Mouse (Mus musculus) liver, embryonic 15.5 days (tissue): Measurements from ENCODE around the gene Cit. TPM values are rescaled to one million over a fixed set of nuclear protein-coding genes. Genes with fewer than 3 reads are reported as not detected.

Source experiments
- ATAC-seq: fragments of 200-750 bp; cut with Nextera tagmentation; 2 replicates; pipeline ENCODE4 v1.8.0; 2017; ENCODE audit warnings: moderate number of reproducible peaks, mild to moderate bottlenecking, moderate library complexity; ENCODE audit not compliant: insufficient read depth
- H3K27ac ChIP-seq: fragments of 300-500 bp; sonication (generic); replicated peaks from 2 replicates; pipeline ENCODE4 v1.5.1; 2015; ENCODE audit warnings: mild to moderate bottlenecking, inconsistent platforms
- H3K27me3 ChIP-seq: fragments of 300-500 bp; sonication (generic); 2 replicates; pipeline ENCODE4 v1.6.1; 2015; ENCODE audit warnings: mild to moderate bottlenecking, inconsistent platforms
- H3K36me3 ChIP-seq: fragments of 300-500 bp; sonication (generic); replicated peaks from 2 replicates; pipeline ENCODE4 v1.6.1; 2015; ENCODE audit warnings: moderate library complexity, mild to moderate bottlenecking, inconsistent platforms
- H3K4me1 ChIP-seq: fragments of 300-500 bp; sonication (generic); replicated peaks from 2 replicates; pipeline ENCODE4 v1.6.1; 2015; ENCODE audit warnings: inconsistent platforms
- H3K4me2 ChIP-seq: fragments of 300-500 bp; sonication (generic); 2 replicates; pipeline ENCODE4 v1.6.1; 2015; ENCODE audit warnings: moderate library complexity, mild to moderate bottlenecking, inconsistent platforms
- H3K4me3 ChIP-seq: fragments of 300-500 bp; sonication (generic); replicated peaks from 2 replicates; pipeline ENCODE4 v1.5.1; 2015; ENCODE audit warnings: mild to moderate bottlenecking, inconsistent platforms
- H3K9ac ChIP-seq: fragments of 300-500 bp; sonication (generic); 2 replicates; pipeline ENCODE4 v1.6.1; 2015; ENCODE audit warnings: moderate library complexity, mild to moderate bottlenecking, inconsistent platforms
- H3K9me3 ChIP-seq: fragments of 300-500 bp; sonication (generic); replicated peaks from 2 replicates; pipeline ENCODE4 v1.6.1; 2016; ENCODE audit warnings: inconsistent platforms
- WGBS: fragments of 180-500 bp; shearing (Covaris S2); methylation state at CpG from one replicate; pipeline ENCODE4 v1.1.7; 2015; ENCODE audit warnings: mixed read lengths; ENCODE audit not compliant: insufficient replicate concordance; 5-methylcytosine and 5-hydroxymethylcytosine counted together
- polyA plus RNA-seq: library from polyadenylated mRNA; unstranded; fragments of >200 nt; fragmentation: Nextera tagmentation; extraction: Ambion mirVana; gene quantifications from 2 replicates; pipeline ENCODE4 v1.2.1, GENCODE M21; 2015

The Cit gene
- polyA plus RNA-seq, 1 experiment from 2014 or later, result 36.4 TPM

DNA sequence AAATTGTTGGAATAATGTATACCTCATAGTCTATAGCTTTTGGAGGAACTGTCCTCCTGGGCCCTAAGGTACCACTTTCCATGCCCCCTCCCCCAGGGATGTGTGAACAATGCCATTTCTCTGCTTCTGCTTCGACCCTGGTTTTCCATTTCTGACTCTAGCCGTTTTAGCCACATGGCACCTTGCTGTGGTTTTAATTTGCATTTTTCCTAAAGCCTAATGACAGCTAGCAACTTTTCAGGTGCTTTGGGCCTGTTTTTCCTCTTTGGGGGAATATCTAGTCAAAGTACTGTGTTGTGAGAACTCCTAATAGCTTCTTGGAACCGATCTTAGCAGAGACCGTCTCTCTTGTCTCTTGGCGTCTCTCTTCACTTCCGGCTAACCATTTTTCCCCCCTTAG is 139.3 kb downstream of the Cit start:
- Histone ChIP-seq H3K9me3 (no peaks in the 10 kb centered on the region), H3K4me2 (no peak overlapping the region), H3K9ac (no peak overlapping the region), H3K36me3 (peaks cover 99% of the 10 kb centered on the region), H3K4me3 (no peak overlapping the region), H3K27me3 (no peaks in the 10 kb centered on the region), H3K27ac (no peak overlapping the region), H3K4me1 (no peaks in the 10 kb centered on the region)
- no peak for ATAC-seq
- 90% methylated on average over 6 of the region's 6 CpGs for WGBS

DNA sequence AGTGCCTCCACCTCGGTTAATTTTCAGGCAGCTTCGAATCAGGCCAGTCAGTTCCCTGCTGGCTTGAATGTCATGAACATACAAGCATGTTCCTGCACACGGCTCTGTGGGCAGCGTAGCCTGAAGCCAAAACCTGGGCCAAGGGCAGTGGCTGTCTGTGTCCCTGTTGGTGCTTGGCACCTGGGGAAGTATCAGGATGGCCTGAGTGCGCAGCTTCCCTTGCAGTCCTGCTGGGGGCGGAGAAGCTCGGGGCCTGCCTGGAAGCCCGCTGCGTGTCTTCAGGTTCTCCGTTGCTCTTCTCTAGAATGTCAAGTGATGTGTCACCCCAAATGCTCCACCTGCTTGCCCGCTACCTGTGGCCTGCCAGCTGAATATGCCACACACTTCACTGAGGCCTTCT is 140.0 kb downstream of the Cit start:
- no peak for ATAC-seq
- H3K27ac ChIP-seq, result no peak overlapping the region
- peaks cover 99% of the 10 kb centered on the region for H3K36me3 ChIP-seq
- no peaks in the 10 kb centered on the region for H3K27me3 ChIP-seq
- H3K4me2 ChIP-seq, result no peak overlapping the region
- no peak overlapping the region for H3K9ac ChIP-seq
- 93% methylated on average over 11 of the region's 11 CpGs for WGBS
- H3K9me3 ChIP-seq, result no peaks in the 10 kb centered on the region
- H3K4me3 ChIP-seq, result no peak overlapping the region
- no peaks in the 10 kb centered on the region for H3K4me1 ChIP-seq

DNA sequence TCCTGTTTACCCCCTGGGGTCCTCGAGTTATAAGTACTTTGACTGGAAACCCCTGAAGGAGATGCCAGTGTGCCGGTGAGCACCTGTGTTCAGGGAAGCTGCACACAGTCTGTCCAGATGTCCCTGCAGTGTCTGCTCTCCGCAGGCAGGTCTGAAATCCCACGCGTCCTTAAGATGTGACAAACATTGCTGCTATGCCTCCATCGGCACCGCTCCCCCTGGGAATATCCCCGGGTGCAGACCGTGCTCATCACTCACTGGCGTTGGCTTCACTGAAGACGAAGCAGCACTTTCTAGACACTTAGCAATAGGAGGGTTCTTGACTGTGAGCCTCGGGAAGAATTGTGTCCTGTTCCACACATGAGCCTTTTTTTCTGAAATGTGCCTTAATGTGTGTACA is 142.2 kb downstream of the Cit start:
- Histone ChIP-seq H3K9ac (no peak overlapping the region), H3K4me1 (no peaks in the 10 kb centered on the region), H3K27ac (no peak overlapping the region), H3K4me2 (no peak overlapping the region), H3K4me3 (no peak overlapping the region), H3K27me3 (no peaks in the 10 kb centered on the region), H3K36me3 (peaks cover 100% of the 10 kb centered on the region), H3K9me3 (no peaks in the 10 kb centered on the region)
- WGBS, result 89% methylated on average over 12 of the region's 12 CpGs
- ATAC-seq, result no peak

DNA sequence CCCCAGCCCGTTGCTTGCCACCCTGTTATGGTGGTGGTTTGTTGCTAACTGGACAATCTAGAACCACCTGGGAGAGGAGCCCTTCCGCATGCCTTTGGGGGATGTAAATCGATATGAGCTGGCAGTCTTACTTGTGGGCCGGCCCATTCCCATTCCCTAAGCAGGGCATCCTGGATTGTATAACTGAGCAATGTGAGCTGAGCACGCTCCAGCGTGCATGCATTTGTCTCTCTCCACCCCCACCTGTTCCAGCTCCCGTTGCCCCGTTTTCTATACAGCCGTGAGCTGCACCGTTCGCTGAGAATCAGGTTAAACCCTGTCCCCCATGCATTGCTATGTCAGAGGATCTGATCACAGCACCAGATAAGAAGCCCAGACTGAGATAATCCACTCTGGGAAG is 146.6 kb downstream of the Cit start:
- no peak overlapping the region for H3K9ac ChIP-seq
- H3K9me3 ChIP-seq, result no peaks in the 10 kb centered on the region
- no peak for ATAC-seq
- 91% methylated on average over 11 of the region's 11 CpGs for WGBS
- no peaks in the 10 kb centered on the region for H3K4me1 ChIP-seq
- H3K27me3 ChIP-seq, result no peaks in the 10 kb centered on the region
- no peak overlapping the region for H3K4me2 ChIP-seq
- H3K4me3 ChIP-seq, result no peak overlapping the region
- H3K36me3 ChIP-seq, result peaks cover 100% of the 10 kb centered on the region
- H3K27ac ChIP-seq, result no peak overlapping the region

DNA sequence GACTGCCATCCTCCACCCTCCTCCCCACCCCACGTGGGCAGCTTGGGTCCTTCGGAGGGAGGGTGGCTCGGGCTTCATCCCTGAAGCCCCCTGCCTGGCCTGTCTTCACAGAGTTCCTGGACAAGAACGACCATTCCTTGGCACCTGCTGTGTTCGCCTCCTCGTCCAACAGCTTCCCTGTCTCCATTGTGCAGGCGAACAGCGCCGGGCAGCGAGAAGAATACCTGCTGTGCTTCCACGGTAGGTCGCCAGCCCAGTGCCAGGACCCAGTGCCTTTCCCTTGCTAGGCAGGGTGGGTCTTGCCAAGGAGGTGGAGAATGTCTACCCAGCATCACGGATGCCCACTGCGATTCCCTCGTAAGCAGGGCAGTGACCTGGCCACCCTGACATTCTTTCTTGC is 149.0 kb downstream of the Cit start:
- no peak overlapping the region for H3K4me2 ChIP-seq
- H3K4me3 ChIP-seq, result no peak overlapping the region
- 95% methylated on average over 15 of the region's 15 CpGs for WGBS
- no peaks in the 10 kb centered on the region for H3K9me3 ChIP-seq
- H3K4me1 ChIP-seq, result no peaks in the 10 kb centered on the region
- no peaks in the 10 kb centered on the region for H3K27me3 ChIP-seq
- no peak overlapping the region for H3K9ac ChIP-seq
- ATAC-seq, result no peak
- H3K36me3 ChIP-seq, result peaks cover 95% of the 10 kb centered on the region
- H3K27ac ChIP-seq, result no peak overlapping the region

DNA sequence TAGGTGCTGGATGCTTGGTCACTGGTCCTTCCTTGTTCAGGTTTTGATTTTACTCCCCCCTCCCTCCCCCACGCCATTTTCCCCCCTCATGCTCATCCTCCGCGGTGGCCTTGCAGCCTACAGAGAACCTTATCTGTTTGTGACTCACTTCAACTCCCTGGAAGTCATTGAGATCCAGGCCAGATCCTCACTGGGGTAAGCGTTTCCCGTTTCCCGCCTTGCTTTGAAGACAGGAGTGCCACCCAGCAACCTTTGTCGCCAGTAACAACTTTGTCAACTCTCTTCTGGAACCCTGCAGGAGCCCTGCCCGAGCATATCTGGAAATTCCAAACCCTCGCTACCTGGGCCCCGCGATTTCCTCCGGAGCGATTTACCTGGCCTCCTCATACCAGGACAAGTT is 152.3 kb downstream of the Cit start:
- Histone ChIP-seq H3K9ac (no peak overlapping the region), H3K27me3 (no peaks in the 10 kb centered on the region), H3K4me3 (no peak overlapping the region), H3K4me1 (no peaks in the 10 kb centered on the region), H3K27ac (no peak overlapping the region), H3K36me3 (peaks cover 94% of the 10 kb centered on the region), H3K4me2 (no peak overlapping the region), H3K9me3 (no peaks in the 10 kb centered on the region)
- ATAC-seq, result no peak
- WGBS, result 79% methylated on average over 13 of the region's 13 CpGs

DNA sequence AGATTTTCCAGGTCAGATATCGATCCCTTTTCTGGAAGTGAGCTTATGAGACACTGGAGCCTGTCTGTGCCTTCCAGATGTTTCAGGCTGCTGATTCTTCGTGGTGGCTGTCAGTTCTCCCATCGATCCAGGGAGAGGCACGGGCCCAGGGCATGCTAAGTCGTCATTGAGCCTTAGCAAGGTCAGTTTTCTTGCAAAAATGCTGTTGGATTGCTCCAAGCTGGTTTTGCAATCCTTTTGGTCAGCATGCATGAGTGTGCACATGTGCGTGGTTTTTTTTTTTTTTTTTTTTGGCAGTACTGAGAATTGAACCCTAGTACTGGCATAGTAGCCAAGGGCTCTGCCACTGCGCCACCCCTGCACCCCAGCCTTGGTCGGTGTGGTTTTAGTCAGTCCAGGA is 158.1 kb downstream of the Cit start:
- peaks cover 10% of the 10 kb centered on the region; the same call in 1 of the 2 replicates for H3K4me1 ChIP-seq
- peaks cover 93% of the 10 kb centered on the region for H3K36me3 ChIP-seq
- 81% methylated on average over 8 of the region's 8 CpGs for WGBS
- H3K9me3 ChIP-seq, result no peaks in the 10 kb centered on the region
- no peak overlapping the region for H3K4me3 ChIP-seq
- H3K4me2 ChIP-seq, result no peak overlapping the region
- no peak overlapping the region for H3K9ac ChIP-seq
- no peak for ATAC-seq
- H3K27me3 ChIP-seq, result no peaks in the 10 kb centered on the region
- H3K27ac ChIP-seq, result no peak overlapping the region

DNA sequence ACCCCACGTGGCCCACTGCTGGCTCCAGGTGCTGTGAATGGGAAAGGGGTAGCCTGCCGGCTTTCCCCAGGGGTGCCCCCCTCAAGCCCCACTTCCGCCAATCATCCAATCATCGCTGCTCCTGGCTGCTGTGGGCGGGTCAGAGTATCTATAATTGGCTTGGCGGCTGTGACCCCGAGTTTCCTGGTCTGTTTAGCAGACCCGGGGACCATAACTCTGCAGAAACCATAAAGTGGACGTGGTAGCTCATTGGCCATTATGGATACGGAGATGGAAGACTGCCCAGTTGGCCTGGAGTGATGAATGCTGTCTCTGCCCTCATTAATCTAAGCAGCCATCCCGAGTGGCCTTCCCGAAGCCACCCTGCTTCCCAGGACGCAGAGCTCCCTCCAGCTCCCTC is 158.7 kb downstream of the Cit start:
- no peak overlapping the region for H3K9ac ChIP-seq
- ATAC-seq, result no peak
- H3K27ac ChIP-seq, result no peak overlapping the region
- no peak overlapping the region for H3K4me3 ChIP-seq
- H3K4me2 ChIP-seq, result no peak overlapping the region
- 73% methylated on average over 13 of the region's 13 CpGs for WGBS
- no peaks in the 10 kb centered on the region for H3K27me3 ChIP-seq
- peaks cover 96% of the 10 kb centered on the region for H3K36me3 ChIP-seq
- H3K9me3 ChIP-seq, result no peaks in the 10 kb centered on the region
- peaks cover 10% of the 10 kb centered on the region; the same call in 1 of the 2 replicates for H3K4me1 ChIP-seq

DNA sequence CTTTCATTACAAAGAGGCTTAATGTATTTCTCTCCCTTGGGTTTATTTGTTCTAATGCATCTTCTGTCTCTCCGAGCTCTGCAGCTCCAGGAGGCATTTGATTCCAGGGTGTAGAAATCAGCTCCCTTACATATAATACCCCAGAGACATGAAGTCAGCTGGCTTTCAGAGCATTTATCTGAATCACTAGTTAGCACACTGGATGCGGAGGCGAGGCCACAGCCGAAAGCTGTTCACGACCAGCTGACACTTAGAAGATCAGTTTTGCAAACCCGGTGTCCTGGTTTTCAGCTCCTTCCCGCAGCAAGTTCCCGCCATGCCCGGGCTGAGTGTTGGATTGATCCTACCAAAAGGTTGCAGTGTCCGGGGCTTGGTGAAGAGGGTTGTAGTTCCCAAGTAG is 159.2 kb downstream of the Cit start:
- H3K9me3 ChIP-seq, result no peaks in the 10 kb centered on the region
- H3K4me3 ChIP-seq, result no peak overlapping the region
- no peaks in the 10 kb centered on the region for H3K27me3 ChIP-seq
- WGBS, result 90% methylated on average over 10 of the region's 10 CpGs
- no peak overlapping the region for H3K4me2 ChIP-seq
- no peak overlapping the region for H3K27ac ChIP-seq
- ATAC-seq, result no peak
- no peak overlapping the region for H3K9ac ChIP-seq
- H3K4me1 ChIP-seq, result peaks cover 15% of the 10 kb centered on the region
- H3K36me3 ChIP-seq, result peaks cover 96% of the 10 kb centered on the region

DNA sequence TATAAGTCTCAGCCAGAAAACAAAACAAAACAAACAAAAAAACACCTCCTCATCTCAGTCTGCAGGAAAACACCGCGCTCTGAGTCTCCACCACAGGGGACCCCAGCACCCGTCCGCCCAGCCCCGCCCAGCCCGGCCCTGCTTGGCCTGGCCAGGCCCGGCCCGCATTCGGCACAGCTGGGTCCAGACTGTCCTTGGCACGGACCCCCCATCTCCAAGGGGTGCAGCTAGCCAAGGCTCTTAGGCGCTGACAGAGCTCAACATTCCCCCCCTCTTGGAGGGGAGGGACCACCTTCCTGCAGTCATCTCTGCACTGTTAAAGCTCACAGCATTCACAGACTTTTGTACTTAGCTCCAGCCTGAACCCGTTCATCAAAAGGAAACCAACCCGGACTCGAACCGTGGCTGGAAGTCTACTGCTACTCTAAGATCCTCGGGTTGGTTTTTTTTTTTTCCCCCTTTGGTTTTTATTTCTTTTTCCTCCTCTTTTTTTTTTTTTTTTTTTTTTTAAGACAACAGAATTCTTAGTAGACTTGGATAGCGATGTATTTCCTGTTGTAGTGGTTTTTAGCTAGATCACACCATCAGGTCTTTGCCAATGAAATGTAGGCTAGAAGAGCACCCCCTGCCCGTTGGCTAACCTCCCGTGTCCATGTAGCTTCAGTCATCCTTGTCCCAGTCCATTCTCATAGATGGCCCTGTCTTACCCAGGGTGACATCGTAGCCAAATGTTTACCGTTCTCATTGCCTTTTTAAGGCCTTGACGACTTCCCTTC is 161.4 kb downstream of the Cit start:
- WGBS, result 83% methylated on average over 22 of the region's 22 CpGs
- no peak overlapping the region for H3K4me2 ChIP-seq
- H3K4me3 ChIP-seq, result no peak overlapping the region
- no peaks in the 10 kb centered on the region for H3K9me3 ChIP-seq
- no peak overlapping the region for H3K27ac ChIP-seq
- ATAC-seq, result no peak
- peaks cover 74% of the 10 kb centered on the region for H3K36me3 ChIP-seq
- H3K4me1 ChIP-seq, result peaks cover 29% of the 10 kb centered on the region
- no peaks in the 10 kb centered on the region for H3K27me3 ChIP-seq
- H3K9ac ChIP-seq, result no peak overlapping the region

DNA sequence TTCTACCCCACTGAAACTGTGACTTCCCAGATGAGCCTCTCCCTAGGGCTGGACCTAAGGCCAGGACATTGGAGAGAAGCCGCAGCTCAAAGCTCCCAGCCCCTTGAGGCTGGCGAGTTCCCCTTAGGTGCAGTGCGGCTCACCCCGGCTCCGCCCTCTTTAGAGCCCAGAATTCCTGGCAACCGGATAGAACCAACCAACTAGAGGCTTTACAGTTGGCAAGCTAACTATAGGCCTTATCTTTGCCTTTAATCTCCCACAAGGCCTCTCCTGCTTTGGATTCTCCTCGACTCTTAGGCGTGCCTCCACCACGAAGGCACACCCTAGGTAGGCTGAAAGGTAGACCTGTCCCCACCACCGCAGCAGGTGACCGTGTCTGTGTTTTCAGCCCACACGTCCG is 162.6 kb downstream of the Cit start:
- Histone ChIP-seq H3K27ac (no peak overlapping the region), H3K36me3 (peaks cover 66% of the 10 kb centered on the region), H3K4me1 (peaks cover 30% of the 10 kb centered on the region), H3K4me3 (no peak overlapping the region), H3K9ac (no peak overlapping the region), H3K9me3 (no peaks in the 10 kb centered on the region), H3K4me2 (no peak overlapping the region), H3K27me3 (no peaks in the 10 kb centered on the region)
- no peak for ATAC-seq
- WGBS, result 69% methylated on average over 13 of the region's 13 CpGs
